Mouse (Mus musculus): ENCODE measurements around the gene Slc9a6.

Slc9a6 gene

DNA sequence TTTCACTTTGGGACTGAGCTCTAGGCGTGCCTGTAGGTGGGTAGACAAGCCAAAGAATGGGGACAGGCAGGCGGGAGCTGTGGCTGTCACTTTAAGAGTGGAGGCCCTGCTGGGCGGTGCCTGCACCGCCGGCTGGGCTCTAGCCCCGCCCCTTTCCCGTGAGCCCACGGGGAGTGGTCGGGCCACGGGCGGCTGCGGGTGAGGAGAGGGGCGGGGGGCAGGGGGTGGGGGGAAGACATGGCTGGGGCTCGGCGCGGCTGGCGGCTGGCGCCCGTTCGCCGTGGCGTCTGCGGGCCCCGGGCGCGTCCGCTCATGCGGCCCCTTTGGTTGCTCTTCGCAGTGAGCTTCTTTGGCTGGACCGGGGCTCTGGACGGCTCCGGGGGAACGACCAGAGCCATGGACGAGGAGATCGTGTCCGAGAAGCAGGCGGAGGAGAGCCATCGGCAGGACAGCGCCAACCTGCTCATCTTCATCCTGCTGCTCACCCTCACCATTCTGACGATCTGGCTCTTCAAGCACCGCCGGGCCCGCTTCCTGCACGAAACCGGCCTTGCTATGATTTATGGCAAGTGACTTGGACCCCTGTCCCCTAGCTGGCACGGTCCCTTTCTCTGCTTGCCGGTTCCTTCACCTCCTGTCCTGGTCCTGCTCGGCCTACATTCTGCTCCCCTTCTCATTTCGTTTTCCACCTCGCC is at the start of gene Slc9a6:
TSS of gene Slc9a6 (plus strand) at position 135 of the 695 bp plus-strand sequence.
- peak; percentile 79 for DNase-seq

DNA sequence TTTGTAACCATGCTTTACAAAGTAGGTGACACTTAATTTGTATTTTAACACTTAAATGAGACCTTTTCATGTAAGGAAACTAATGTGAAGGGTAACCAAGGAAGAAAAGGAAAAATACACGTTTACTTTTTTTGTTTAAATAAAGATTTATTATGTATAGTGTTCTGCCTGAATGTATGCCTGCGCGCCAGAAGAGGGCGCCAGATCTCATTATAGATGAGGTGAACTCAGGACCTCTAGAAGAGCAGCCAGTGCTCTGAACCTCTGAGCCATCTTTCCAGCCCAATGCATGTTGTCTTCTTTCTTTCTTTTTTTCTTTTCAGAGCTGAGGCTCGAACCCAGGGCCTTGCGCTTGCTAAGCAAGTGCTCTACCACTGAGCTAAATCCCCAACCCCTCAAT is 37.1 kb upstream of the Slc9a6 start:
- peak; percentile 35 for DNase-seq

DNA sequence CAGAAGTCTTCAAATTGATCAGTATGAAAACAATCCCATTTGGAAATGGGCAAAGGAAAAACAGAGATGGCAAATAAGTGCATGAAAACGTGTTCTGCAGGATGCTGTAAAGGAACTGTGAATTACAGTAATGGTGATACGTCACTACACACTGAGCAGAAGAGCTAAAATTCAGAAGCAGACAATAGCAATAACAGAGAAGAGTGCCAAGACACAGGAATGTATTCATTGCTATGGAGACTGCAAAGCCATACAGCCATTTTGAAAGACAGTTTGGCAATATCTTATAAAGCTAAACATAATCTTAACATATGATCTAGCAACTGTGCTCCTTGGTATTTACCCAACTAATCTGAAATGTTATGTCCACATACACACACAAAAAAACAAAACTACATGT is 31.4 kb upstream of the Slc9a6 start:
- no peak for DNase-seq

DNA sequence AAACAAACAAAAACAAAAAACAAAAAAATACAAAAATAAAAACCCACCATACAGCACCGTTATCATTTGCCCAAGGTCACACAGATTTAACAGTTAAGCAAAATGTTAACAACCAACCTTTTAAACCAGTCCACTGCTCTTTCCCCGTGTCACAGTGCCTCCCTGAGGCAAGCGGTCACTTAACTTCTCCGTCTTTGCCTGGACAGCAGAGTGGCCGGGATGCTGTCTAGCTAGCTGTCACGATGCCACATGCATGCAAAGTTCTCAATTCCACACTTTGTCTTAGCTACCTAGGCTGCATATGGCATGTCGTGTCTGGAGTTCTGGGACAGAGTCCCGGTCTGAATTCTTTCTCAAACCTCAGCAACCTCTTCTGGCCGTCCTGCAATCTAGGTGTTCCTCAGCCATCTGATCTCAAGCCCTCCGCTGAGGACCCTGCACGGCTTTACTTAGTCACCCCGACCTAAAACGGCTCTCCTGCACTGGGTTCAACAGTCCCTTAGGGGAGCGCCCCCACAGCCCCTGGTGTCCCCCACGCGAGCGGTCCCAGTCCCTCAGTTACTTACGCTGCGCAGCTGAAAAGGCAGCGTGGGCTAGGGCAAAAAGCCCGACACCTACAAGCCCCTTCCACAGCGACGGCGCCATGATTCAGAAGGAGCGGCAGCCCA is 12.2 kb upstream of the Slc9a6 start:
- peak; percentile 19 for DNase-seq

DNA sequence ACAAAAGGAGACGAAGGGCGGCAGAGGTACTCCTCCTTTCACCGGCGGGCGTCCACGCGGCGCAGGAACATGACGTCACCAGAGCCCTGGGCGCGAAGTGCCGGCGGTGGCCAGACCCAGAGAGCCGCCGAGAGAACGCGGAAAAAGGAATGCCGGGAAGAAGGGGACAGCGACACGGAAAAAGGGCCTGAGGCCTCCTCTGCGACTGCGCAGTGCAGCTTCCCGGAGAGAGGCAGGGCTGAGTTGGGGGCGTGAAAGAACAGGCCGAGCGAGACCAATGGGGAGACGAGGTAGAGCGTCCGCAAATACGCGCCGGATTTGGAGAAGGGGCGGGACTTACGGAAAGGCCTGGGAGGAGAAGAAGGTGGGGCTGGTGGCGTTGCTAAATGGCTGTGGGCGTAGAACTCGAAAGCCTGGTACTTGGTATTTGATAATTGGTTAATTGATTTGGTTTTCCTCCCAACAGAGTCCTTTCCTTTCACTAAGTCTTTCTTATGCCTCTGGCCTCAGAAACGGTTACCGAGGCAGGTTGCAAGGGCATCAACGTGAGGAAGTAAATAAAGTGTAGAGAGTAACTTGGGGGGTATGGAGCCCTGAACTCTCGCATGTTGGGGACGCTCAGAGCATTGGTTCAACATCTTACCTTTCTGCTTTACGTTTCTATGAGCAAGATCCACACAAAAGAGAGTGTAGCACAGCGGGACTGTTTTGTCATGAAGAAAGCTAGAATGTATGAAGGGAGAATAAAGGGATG is 11.5 kb upstream of the Slc9a6 start, which contains the start of gene Mmgt1:
TSS of gene Mmgt1 (minus strand) at position 183 of the 754 bp plus-strand sequence.
- peak; percentile 94 for DNase-seq

DNA sequence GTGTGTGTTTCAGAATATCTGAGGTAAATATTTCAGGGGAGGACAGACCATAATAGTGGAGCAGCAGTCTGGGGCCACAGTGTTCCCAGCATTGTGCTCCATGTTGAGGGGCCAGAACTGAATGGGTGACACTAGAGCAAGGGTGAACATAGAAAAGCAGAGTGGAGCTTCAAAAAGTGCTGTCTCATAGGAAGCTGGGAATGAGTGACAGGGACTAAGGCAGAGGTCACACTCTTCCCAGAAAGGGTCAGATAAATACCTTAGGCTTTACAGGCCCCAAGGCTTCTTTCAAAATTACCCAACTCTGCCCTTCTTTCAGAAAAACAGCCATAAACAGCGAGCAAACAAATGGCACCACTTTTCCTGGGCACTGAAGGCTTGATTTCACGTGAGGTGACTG is 3.0 kb upstream of the Slc9a6 start:
- DNase-seq, result no peak

DNA sequence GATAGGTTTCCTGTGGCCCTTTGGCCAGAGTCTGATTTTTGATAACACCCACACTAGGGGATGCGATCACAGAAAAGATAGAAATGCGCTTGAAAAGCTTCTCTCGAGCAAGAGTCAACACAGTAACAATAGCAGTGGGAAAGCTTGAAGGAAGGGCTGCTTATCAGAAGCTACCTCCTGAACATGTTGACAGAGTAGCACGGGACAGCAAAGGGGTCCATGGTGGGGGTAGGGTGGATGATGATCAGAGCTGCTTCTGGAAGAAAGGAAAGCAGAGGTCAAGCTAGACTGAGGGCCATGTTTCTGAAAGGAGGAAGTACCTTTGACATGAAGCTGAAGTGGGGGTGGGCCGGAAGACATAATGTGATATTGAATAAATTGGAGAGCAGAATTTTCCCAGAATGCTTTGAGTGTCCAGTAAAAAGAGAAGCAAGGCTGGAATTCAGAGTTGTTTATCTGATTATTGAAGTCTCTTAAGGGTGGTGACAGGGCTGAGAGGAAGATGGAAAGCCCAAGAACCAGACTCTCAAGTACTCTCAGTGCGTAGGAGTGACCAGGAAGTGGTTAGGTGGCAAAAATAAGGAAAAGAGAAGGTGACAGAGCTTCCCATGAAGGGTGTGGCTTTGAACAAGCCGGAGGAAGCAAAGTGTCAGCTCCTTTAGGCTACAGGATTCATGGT is 2.4 kb upstream of the Slc9a6 start:
- peak; percentile 51 for DNase-seq

DNA sequence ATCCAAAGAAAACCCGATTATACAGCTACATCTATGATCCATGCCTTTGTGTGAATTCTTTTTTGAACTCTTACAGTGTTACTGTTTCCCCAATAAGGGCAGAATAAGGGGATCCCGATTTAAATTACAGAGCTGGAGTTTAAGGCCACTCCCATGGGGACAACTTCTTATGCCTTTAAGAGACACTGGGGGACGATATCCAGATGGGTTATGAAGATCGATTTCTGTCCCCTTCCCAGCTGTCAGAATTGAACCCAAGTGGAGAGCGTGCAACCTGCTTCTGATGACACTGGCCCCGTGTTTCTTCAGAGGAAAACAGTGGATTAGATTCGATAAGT is 303 bp upstream of the Slc9a6 start:
- DNase-seq, result no peak

DNA sequence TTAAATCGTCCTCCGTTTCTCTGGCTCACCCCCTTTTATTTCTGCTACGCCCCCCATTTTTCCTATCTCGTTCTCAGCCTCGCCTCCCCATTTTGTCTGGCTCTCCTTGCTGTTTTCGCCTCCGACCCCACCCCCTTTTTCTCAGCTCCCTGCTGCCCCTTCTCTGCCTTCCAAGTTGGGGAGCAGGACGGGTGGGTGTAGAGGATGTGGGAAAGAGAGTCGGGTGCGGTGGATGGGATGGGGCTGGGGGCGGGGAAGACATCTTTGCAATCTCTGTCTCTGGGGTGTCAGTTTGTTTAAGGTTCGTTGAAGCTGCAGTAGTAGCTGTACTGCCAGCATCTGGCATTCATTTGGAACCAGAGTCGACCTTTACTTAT is 749 bp downstream of the Slc9a6 start:
- no peak for DNase-seq

DNA sequence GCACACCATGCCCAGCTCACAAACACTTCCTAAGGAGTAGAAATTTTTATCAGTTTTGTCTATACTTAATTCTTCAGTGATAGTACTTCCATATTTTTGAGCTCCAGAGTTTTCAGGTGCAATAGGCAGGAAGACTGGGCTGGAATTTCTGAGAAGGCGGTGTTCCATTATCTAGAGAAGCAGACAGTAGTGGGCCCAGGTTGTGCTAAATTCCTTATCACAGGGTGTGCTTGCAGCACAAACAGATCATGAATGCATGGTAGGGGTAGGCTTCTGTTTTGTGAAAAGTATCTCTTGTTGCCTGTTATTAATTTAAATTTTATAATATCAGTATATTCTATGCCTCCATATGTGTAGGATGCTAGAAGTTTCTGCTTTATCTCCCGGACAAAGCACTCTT is 5.7 kb downstream of the Slc9a6 start:
- DNase-seq, result no peak

DNA sequence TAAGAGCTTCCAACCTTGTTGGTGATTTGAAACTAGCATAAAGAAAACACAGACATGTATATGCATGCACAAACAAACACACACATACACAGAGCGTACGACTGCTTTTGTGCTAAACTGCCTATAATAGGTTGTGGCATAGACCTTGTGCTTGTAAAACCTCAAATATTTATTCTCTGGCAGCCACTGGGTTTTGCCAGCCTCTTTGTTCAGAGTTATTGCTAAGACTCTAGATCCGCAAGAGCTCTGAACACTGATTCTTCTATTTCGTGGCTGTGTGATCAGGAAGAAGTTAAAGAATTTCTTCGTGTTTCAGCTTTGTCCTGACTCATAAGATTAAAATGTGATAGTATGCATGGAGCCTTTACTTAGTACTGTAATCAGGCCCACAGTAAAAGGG is 26.6 kb downstream of the Slc9a6 start:
- no peak for DNase-seq

DNA sequence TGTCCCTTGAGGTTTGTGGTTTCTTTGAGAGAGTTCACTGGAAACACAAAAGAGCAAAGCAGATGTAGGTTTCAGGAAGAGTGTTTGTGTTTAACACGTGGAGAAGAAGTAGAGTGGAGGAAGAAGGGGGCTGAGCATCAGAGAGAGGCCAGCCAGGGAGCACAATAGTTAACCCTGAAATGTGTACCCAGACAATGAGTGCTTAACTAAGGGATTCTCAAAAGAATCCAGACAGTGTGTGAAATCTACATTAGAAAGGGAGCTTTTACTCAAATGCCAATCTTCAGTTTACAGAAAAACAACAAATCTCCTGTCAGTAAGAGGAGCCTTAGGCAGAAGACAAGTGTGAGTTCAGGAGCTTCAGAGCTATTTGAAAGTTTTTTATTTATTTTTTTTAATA is 30.5 kb downstream of the Slc9a6 start:
- no peak for DNase-seq

DNA sequence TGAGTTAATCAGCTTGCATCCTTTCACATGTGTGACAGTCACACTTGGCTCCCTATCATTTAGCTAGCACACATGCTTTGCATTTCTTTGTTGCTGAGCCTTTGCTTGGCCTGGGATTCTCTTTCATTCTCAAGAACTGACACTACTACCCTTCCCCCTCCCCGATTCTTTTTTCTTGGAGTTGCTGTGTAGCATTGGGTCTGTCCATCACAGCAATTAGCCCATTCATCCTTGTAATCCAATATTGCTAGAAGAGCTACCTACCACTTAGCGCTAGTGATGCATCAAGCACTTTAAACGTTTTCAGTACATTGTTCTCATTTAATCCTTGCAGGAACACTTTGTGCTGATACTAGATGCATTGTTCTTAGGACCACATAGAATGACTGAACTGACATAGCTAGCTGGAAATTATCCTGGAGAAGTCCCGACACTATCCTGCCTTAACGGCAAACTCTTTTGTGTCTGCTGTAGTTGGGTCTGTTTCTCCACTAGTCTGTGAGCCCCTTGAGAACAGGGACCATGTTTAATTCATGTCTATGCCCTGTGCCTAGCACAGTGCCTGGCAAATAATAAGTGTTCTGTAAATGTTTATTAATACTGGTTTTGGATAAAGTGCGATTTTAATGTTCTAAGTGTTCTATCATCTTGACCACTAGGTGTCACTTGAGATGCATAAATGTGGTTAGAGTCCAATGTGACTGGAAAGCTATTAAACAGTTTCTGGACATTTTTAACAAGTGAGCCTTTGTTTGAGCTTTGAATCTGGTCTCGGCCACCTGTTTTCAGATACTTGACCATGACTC is 40.2 kb downstream of the Slc9a6 start:
- peak; percentile 46 for DNase-seq

DNA sequence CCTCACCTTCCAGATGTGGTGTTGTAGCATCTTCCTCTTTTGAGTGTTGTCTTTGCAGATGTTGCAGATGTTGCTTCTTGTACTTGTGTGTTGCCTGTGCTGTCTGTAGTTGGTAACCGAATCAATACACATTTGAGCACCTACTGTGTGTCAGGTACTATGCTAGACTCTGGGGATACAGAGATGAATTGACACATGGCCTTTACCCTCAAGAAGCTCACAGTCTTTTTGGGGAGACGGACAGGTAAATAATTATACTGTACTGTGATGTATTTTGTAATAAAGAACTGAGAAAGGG is 40.7 kb downstream of the Slc9a6 start:
- no peak for DNase-seq

DNA sequence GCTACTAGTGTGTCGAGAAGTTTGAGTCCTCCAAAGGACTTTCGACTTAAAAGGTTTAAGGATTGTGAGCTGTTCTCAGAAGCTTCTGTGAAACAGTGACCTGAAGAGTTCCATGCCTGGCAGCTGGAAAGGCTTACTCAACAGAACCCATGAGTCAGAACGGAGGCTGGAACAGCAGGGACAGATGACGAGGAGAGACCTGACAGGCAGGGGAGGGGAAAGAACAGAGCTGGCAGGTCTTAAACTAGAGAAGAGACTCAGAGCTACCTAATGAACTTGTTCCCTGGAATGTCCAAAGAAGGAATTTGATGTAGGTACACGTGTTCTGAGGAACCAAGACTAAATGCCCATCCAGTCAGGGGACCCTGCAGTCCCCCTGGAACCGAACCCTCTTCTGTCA is 41.3 kb downstream of the Slc9a6 start:
- DNase-seq, result peak; percentile 61

DNA sequence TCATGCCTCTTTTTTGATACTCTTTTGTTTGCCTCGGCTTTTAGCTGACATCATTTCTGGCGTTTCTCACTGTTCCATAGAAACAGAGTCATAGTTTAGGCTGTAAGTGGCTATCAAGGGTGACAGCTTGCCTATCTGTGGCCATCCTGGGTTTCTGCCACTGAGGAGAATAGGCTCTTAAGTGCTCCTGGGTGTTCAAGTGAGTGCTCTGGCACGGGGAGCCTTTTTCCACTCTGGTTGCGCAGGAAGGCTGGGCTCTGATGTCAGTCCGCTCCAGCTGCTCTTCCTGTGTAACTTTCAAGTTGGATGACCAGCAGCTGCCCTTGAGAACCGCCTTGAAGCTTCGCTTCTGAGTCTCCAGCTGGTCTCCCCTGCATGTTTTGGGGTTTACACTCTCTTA is 42.2 kb downstream of the Slc9a6 start:
- DNase-seq, result peak; percentile 77

DNA sequence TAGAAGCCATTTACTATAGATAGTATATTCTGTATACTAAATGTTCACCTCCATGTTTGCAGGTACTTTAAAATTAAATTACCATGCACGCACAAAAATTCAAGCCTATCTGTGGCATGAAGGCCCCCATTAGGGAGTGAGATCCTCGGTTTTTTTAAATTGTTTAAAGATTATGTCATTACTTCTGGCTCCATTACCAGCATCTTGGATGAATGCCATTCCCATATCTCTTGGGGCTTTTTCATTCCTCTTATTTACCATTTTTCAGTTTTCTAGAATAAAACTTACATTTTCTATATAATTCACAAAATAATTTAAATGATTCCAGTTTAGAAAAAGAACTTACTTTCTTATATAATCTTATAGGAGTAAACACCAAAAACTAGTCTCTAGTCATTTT is 46.1 kb downstream of the Slc9a6 start:
- no peak for DNase-seq

DNA sequence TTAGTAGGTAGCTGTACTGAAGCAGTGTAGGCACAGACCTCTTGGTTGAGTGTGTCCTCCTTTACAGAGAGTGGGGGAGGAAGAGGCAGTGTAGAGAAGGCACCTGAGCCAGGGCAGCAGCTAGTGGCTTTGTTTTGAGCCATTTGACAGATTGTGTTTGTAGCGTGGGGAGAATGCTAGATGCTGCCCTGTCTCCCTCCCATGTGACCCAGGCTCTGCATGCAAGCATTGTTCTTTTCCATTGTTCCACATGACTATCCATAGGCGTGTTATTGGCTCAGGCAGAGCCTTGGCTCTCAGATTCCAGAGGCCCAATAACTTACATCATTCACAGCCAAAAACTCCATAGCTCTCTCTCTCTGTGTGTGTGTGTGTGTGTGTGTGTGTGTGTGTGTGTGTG is 49.7 kb downstream of the Slc9a6 start:
- no peak for DNase-seq

DNA sequence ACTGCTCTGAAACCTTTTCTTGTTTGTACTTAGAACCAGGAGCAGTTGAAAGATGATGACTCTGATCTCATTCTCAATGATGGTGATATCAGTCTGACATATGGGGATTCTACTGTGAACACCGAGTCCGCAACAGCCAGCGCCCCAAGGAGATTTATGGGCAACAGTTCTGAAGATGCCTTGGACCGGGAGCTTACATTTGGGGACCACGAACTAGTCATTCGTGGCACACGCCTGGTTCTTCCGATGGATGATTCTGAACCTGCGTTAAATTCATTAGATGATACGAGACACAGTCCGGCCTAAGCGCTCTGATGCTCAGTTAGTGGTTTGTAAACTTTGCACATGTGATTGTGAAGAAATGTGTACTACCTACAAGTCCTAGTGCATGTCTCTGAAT is 51.6 kb downstream of the Slc9a6 start:
- DNase-seq, result no peak

DNA sequence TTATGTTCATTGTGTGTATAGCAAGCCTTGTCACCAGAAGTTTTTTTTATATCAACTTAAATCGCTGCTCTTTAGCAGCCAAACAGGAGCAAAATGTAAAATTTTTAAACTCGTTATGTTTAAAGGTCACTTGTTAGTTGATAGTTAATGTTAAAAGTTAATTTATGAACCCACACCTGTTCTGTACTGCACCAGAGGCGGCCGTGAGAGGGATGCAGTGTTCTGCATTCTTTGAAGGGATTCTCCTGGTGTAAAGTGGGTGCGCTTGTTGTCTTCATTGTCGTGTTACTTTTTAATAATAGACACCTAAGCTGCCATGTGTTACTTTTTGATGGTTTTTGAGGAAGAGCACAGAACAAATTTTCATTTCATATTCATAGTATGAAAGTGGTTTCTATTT is 52.8 kb downstream of the Slc9a6 start:
- DNase-seq, result no peak

DNA sequence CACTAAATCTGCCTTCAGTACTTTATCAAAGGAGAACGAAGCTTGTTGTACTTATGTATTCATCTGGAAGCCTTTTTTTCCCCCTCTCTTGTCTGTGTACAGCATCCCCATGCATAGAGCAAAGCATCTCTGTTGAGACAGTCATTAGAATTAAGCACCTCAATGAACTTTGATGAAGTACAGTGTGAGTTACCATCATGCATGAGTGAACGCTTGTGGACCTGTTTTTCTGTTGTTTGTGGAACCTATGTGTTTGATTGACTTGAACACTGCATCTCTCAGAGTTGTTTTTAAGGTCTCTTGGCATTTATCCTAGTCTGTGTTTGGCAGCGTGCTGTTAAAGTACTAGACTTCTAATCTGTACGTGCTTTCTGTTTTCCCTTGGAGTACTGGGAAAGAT is 53.8 kb downstream of the Slc9a6 start:
- no peak for DNase-seq

DNA sequence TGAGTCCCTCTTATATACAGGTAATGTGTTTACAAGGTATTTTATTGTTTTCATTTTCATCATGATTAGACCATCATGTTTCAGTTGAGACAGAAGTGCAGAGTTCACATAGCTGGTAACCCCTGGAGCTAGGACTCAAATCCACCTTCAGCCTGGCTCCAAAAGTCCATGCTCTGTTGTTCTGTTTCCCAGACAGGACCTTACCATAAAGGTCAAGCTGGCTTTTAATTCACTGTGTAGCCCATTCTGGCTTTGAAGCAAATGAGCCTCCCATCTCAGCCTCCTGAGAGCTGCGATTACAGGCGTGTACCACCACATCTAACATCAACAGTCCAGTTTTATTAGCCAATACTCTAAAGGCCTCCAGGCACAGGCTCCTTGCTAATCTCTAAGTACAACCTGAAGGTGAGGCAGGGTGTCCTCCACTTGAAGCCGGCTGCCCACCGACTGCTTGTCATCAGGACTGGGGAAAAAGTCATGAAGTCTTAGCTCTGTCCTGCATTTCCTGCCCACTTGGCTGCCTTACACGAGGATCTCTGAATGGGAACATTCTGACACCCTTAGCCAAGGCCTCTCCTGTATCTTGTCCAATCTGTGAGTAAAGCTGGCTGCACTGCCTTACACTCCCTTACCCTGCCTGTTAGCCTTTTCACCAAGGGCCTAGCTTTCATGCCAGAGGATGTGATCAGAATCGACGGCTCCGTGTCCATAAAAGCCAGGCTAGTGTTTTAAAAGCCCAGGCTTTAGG is 55.8 kb downstream of the Slc9a6 start:
- peak; percentile 36 for DNase-seq

All from lung, postnatal 36 days (tissue).